Mouse (Mus musculus) kidney, embryonic 14.5 days (tissue): Measurements from ENCODE around the gene A930033H14Rik. TPM values are rescaled to one million over a fixed set of nuclear protein-coding genes. Genes with fewer than 3 reads are reported as not detected.

Experiments used
- polyA plus RNA-seq: library from polyadenylated mRNA; unstranded; fragments of >200 nt; fragmentation: Nextera tagmentation; extraction: Ambion mirVana; gene quantifications from 2 replicates; pipeline ENCODE4 v1.2.1, GENCODE M21; 2014

The A930033H14Rik gene
- polyA plus RNA-seq, 1 experiment from 2014 or later, result 2.6 TPM

Other genes with a start within 250 kb of the A930033H14Rik start
- gene Rhobtb1, start 61.7 kb downstream of the A930033H14Rik start, polyA plus RNA-seq, result 20.3 and 26.6 TPM in 2 replicates
- gene Cdk1, start 139.8 kb upstream of the A930033H14Rik start, polyA plus RNA-seq, result 547 and 584 TPM in 2 replicates
- 34.8 and 48.9 TPM in 2 replicates for gene Ank3, start 185.7 kb upstream of the A930033H14Rik start, polyA plus RNA-seq